Mouse (Mus musculus) spleen, adult 2 months (tissue): ENCODE data around the gene Sord.

Source experiments
- CTCF ChIP-seq: fragments of 200-500 bp; IDR thresholded peaks from 2 replicates; pipeline ENCODE4 v1.5.1; 2011; ENCODE audit warnings: mild to moderate bottlenecking, inconsistent platforms; ENCODE audit not compliant: insufficient read depth, insufficient read length, insufficient replicate concordance; ENCODE audit errors: extremely low read depth
- POLR2A ChIP-seq: fragments of 200-500 bp; IDR thresholded peaks from 2 replicates; pipeline ENCODE4 v1.6.1; 2011; ENCODE audit warnings: low read depth, low read length, inconsistent platforms

DNA sequence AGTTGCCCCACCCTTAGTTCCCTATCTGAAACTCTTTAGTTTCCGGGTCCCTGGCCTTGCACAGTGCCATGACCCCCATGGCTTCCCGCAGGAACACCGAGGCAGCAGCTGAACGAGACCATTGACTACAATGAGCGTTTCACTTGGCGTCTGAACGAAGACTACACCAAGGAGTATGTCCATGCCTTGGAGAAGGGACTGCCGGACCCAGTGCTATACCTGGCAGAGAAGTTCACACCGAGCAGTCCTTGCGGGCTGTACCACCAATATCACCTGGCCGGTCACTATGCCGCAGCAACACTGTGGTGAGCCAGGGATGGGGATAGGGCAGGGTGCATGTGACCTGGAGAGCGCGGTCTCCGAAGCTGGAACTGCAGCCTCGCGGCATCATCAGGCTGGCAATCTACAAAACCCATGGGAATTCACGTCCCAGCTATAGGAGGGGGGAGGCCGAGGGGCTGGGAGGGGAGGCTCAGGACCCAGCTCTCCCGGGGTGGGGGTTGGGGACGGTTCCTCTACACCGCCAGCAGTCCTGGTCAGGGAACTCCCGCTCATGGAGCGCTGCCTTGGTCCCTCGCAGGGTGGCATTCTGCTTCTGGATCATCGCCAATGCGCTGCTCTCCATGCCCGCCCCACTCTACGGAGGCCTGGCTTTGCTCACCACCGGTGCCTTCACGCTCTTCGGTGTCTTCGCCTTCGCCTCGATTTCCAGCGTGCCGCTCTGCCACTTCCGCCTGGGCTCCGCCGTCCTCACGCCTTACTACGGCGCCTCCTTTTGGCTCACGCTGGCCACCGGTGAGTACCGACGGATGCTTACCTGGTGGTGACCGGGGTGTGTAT lies 66.8 kb downstream of the Sord start:
- TF ChIP-seq POLR2A: no peak
- TF ChIP-seq CTCF: no peak
